Mouse (Mus musculus) neural tube, embryonic 14.5 days (tissue): ENCODE results near the gene Epor. TPM values are rescaled to one million over a fixed set of nuclear protein-coding genes. Genes with fewer than 3 reads are reported as not detected.

Experiments used
- ATAC-seq: fragments of 200-750 bp; cut with Nextera tagmentation; 2 replicates; pipeline ENCODE4 v1.8.0; 2017; ENCODE audit warnings: low read depth, mild to moderate bottlenecking, moderate TSS enrichment, moderate library complexity
- H3K27ac ChIP-seq: fragments of 300-500 bp; sonication (generic); 2 replicates; pipeline ENCODE4 v1.5.1; 2014; ENCODE audit warnings: low read depth, mild to moderate bottlenecking, control low read depth, low read length, moderate library complexity, mixed read lengths
- H3K27me3 ChIP-seq: fragments of 300-500 bp; sonication (generic); 2 replicates; pipeline ENCODE4 v1.6.1; 2014; ENCODE audit warnings: low read length; ENCODE audit not compliant: control insufficient read depth, insufficient read depth
- H3K36me3 ChIP-seq: fragments of 300-500 bp; sonication (generic); 2 replicates; pipeline ENCODE4 v1.6.1; 2014; ENCODE audit warnings: low read length, mixed read lengths; ENCODE audit not compliant: control insufficient read depth, insufficient read depth
- H3K4me1 ChIP-seq: fragments of 300-500 bp; sonication (generic); 2 replicates; pipeline ENCODE4 v1.6.1; 2014; ENCODE audit warnings: low read length; ENCODE audit not compliant: control insufficient read depth, insufficient read depth
- H3K4me2 ChIP-seq: fragments of 300-500 bp; sonication (generic); 2 replicates; pipeline ENCODE4 v1.6.1; 2014; ENCODE audit warnings: mild to moderate bottlenecking, low read depth, low read length, control low read depth
- H3K4me3 ChIP-seq: fragments of 300-500 bp; sonication (generic); 2 replicates; pipeline ENCODE4 v1.5.1; 2014; ENCODE audit warnings: low read depth, low read length, control low read depth, mixed read lengths
- H3K9ac ChIP-seq: fragments of 300-500 bp; sonication (generic); replicated peaks from 2 replicates; pipeline ENCODE4 v1.6.1; 2014; ENCODE audit warnings: low read depth, mild to moderate bottlenecking, control low read depth, low read length, mixed read lengths
- H3K9me3 ChIP-seq: fragments of 300-500 bp; sonication (generic); 2 replicates; pipeline ENCODE4 v1.6.1; 2016; ENCODE audit warnings: low read length; ENCODE audit not compliant: control insufficient read depth
- WGBS: fragments of 180-500 bp; shearing (Covaris S2); extraction: QIAGEN DNeasy Blood & Tissue Kit; methylation state at CpG from one replicate; pipeline ENCODE4 v1.1.7; 2014; 5-methylcytosine and 5-hydroxymethylcytosine counted together
- polyA plus RNA-seq: library from polyadenylated mRNA; unstranded; fragments of >200 nt; fragmentation: Nextera tagmentation; extraction: Ambion mirVana; gene quantifications from 2 replicates; pipeline ENCODE4 v1.2.1, GENCODE M21; 2014

Gene Epor
- polyA plus RNA-seq, 1 experiment from 2014 or later, result 0.67 TPM

DNA sequence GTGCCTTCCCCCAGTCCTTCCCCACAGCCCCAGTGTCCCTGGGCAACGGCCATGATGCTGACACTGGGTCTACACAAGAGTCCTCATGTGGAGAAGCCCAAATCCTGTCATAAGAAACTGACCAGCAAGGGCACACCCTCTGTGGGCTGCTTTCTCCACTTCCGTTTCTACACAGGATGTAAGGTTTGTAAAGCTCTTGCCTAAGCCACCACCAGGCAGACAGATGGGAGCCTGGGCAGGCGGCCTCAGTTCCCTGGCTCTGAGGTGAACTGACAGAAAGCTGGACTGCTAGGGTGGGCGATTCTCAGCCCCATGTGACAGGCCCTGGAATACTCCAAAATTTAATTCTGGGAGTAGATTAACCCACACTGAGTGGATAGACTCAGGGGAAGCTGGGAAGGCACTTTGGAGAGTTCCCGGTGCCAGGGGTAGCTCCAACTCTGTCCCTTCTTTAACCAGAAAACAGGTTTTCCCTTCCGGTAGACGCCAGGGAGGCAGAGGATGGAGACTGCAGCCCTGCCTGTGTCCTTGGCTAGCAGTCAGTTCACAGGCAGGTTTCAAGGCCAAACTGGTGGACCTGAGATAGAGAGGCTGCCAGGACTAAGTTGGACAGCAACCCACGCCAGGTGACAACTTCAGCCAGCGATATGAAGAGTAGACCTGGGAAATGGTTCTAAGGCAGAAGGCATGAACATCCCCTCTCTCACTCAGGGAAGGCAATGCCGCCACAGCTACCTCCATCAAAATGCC is 53.7 kb downstream of the Epor start:
- Histone ChIP-seq H3K36me3 (no peaks in the 10 kb centered on the region), H3K9me3 (no peaks in the 10 kb centered on the region), H3K9ac (no peak overlapping the region), H3K4me2 (no peak overlapping the region), H3K27me3 (no peaks in the 10 kb centered on the region), H3K4me3 (no peak overlapping the region), H3K27ac (no peak overlapping the region), H3K4me1 (no peaks in the 10 kb centered on the region)
- WGBS, result 85% methylated on average over 10 of the region's 10 CpGs
- ATAC-seq, result no peak

Other genes with a start within 250 kb of the Epor start
- 7.3 and 8.3 TPM in 2 replicates for gene Ldlr, start 240.0 kb downstream of the Epor start, polyA plus RNA-seq
- gene Spc24, start 203.2 kb downstream of the Epor start, polyA plus RNA-seq, result 11.2 and 12.5 TPM in 2 replicates
- 1.3 and 2.4 TPM in 2 replicates for gene Kank2, start 164.8 kb downstream of the Epor start, polyA plus RNA-seq
- 0.24 and 0.53 TPM in 2 replicates for gene Angptl8, start 128.0 kb downstream of the Epor start, polyA plus RNA-seq
- 8.2 and 13.8 TPM in 2 replicates for gene Dock6, start 110.9 kb downstream of the Epor start, polyA plus RNA-seq
- gene Rab3d, start 45.3 kb downstream of the Epor start, polyA plus RNA-seq, result 12.0 and 21.4 TPM in 2 replicates
- 7.0 and 8.1 TPM in 2 replicates for gene Ccdc159, start 36.0 kb downstream of the Epor start, polyA plus RNA-seq
- gene Tmem205, start 36.0 kb downstream of the Epor start, polyA plus RNA-seq, result 48.6 and 49.6 TPM in 2 replicates
- 83.5 and 89.6 TPM in 2 replicates for gene Plppr2, start 26.5 kb downstream of the Epor start, polyA plus RNA-seq
- 10.1 and 21.3 TPM in 2 replicates for gene Swsap1, start 7.8 kb downstream of the Epor start, polyA plus RNA-seq
- 1.8 TPM in 2 replicates for gene Rgl3, start 25.9 kb upstream of the Epor start, polyA plus RNA-seq
- 2.9 and 5.4 TPM in 2 replicates for gene Ccdc151, start 39.1 kb upstream of the Epor start, polyA plus RNA-seq
- gene Prkcsh, start 39.3 kb upstream of the Epor start, polyA plus RNA-seq, result 74.1 and 77.5 TPM in 2 replicates
- 132 and 146 TPM in 2 replicates for gene Elavl3, start 88.5 kb upstream of the Epor start, polyA plus RNA-seq
- gene Gm49318, start 107.8 kb upstream of the Epor start, polyA plus RNA-seq, result not detected in 2 replicates
- gene Zfp653, start 107.9 kb upstream of the Epor start, polyA plus RNA-seq, result 13.5 and 14.2 TPM in 2 replicates
- 56.8 and 64.2 TPM in 2 replicates for gene Ecsit, start 121.9 kb upstream of the Epor start, polyA plus RNA-seq
- gene Cnn1, start 135.7 kb upstream of the Epor start, polyA plus RNA-seq, result 0.43 and 0.66 TPM in 2 replicates
- gene Elof1, start 153.7 kb upstream of the Epor start, polyA plus RNA-seq, result 177 and 196 TPM in 2 replicates
- 0.26 and 0.40 TPM in 2 replicates for gene Acp5, start 172.2 kb upstream of the Epor start, polyA plus RNA-seq
- 91.8 and 99.3 TPM in 2 replicates for gene Pigyl, start 193.3 kb upstream of the Epor start, polyA plus RNA-seq
- gene Zfp872, start 224.6 kb upstream of the Epor start, polyA plus RNA-seq, result 0.17 and 0.67 TPM in 2 replicates